Mouse (Mus musculus) testis, postnatal 14 days (tissue): ENCODE data around the gene Abtb2.
A peak's percentile ranks its signal among the peaks of the same experiment; 100 is the strongest.

Experiments
- DNase-seq: peaks from one replicate; pipeline ENCODE4 v3.0.0; 2021; ENCODE audit warnings: low spot score

Abtb2 gene

GRCm38 (mm10) chr2:103662121-103662520 lies 96.0 kb downstream of the Abtb2 start:
- DNase-seq, result no peak

GRCm38 (mm10) chr2:103664341-103664740 lies 98.2 kb downstream of the Abtb2 start:
- no peak for DNase-seq

GRCm38 (mm10) chr2:103667962-103668815 lies 102.1 kb downstream of the Abtb2 start:
- DNase-seq, result peak; percentile 33

- no peak for DNase-seq
Observed at GRCm38 (mm10) chr2:103668939-103669338, 102.8 kb downstream of the Abtb2 start.

GRCm38 (mm10) chr2:103669561-103669960 lies 103.5 kb downstream of the Abtb2 start:
- no peak for DNase-seq

- peak; percentile 75 for DNase-seq
Observed at GRCm38 (mm10) chr2:103670276-103670680, 104.2 kb downstream of the Abtb2 start.

DNA sequence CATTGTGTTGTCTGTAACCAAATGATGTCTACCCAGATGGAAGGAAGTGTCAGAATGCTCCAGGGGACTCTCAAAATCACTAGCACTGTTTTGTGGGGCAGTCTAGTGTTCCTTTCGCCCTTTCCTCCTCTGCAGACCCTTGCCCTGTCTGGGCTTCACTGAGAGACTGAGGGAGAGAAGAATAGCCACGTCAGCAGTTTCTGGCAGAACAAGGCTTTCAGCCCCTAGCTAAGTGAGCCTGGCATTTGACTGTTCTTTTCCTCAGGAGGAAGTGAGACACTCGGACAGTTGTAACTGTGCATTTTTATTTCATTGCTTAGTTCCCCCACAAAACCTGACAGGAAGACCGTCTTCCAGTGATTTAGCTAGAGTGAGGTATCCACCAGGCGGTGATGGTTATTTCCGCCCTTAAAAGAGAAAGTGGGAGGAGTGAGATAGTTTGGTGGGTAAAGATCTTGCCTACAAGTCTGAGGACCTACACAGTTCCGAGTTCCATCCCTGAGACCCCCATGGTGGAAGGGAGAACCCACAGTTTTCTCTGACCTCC lies 106.5 kb downstream of the Abtb2 start:
- DNase-seq, result no peak

- DNase-seq, result no peak
Observed at GRCm38 (mm10) chr2:103673609-103674008, 107.5 kb downstream of the Abtb2 start.

DNA sequence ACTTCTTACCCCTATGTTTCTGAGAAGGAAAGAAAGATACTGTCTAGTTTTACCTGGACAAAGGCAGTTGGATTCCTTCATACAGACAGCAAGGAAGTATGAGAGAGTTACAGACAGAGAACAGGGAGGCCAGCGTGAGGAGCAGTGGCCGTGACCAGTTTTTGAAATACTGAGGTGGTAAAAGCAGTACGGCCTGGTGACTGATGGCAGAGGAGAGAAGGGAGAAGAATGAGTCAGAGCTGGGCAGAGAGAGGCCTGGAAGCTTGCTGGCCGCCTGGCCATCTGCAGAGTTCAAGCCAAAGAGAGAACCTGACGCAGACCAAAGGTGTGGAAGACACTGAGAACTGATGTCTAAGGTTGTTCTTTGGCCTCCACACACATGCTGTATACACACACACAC lies 109.3 kb downstream of the Abtb2 start:
- DNase-seq, result no peak

DNA sequence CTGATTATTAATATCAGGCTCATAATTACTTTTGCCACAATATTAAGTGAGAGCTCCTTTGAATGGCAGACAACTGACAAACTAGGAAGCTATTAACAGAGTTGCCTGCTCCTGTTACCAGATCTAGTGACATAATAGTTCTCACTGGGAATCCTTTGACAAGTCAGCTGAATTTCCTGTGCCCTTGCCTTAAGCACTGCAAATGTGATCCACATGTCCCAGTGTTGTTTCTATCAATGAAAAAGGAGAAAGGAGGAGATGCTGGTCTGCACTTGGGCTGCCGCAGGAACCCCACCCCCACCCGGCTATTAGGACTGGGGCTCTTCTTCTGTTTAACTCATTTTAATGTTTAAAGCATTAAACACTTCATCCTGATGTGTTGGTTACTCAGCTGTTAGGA lies 110.7 kb downstream of the Abtb2 start:
- no peak for DNase-seq

- no peak for DNase-seq
Observed at GRCm38 (mm10) chr2:103677614-103678369, 111.7 kb downstream of the Abtb2 start.

DNA sequence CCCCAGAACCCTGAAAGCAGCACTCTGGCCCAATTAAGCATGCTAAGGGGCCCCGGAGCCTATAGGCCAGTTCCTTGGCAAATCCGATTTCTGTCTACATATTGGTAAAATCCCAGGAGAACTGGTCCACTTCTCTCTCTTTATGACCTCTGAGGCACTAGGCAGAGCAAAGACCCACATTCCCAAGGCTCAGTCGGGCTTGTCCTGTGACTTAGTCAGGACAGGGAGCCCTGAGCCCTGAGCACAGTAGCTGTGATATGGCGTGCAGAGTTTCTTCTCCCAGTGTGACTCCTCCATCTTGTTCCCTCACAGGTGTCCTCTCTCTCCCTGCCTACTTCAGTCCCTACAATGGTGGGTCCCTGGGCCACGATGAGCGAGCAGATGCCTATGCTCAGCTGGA lies 112.3 kb downstream of the Abtb2 start:
- no peak for DNase-seq

DNA sequence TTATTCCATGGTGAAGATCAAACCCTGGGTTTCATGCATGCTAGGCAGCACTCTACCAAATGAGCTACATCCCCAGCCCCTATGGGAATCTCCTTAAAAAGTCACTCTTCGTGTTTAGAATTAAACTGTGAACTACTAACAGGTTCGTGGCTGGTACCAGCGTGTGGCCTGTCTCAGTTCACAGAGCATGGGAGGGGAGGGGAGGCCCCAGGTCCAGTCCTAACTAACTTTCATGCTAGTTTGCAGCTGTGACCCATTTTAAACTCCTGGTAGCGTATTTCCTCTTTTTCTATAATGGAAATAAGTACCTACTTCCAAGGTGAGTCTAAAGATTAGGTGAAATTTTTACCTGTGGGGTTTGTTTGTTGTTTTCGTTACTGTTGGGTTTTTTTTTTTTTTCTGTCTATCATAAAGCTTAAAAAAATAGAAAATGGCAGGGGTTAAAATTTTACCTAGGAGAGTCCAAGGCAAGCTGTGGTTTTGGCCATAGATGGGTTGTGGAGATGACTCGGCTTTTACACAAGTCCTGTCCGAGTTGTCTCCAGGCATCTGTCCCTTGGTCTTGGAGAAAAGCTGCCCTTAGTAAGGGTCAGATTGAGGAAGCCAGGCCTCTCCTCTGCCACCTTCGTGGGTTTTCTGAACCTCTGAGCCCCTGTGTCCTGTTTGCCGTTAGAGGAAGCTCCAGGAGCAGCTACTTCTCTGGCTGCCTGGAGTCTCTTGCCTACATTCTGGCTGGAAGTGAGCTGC lies 114.4 kb downstream of the Abtb2 start:
- no peak for DNase-seq

DNA sequence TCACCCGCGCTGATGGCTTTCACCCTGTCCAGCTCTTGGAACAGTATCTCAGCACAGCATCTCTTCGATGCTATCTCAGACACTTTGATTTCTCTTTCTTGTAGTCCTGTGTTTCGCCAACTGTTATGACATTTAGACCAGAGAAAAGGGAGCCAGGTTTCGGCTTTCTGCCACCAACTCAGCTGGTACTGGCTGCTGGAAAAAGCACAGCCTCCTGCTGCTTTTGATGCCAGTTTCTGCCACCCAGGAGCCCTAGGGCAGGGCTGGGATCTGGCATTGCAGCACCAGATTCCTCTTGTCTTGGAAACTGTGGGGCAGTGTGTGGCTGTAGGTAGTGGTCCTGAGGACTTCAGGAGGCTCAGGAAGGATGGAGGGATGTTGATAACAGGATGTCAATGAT lies 115.0 kb downstream of the Abtb2 start:
- no peak for DNase-seq

- DNase-seq, result no peak
Observed at GRCm38 (mm10) chr2:103682261-103682722, 116.2 kb downstream of the Abtb2 start.

DNA sequence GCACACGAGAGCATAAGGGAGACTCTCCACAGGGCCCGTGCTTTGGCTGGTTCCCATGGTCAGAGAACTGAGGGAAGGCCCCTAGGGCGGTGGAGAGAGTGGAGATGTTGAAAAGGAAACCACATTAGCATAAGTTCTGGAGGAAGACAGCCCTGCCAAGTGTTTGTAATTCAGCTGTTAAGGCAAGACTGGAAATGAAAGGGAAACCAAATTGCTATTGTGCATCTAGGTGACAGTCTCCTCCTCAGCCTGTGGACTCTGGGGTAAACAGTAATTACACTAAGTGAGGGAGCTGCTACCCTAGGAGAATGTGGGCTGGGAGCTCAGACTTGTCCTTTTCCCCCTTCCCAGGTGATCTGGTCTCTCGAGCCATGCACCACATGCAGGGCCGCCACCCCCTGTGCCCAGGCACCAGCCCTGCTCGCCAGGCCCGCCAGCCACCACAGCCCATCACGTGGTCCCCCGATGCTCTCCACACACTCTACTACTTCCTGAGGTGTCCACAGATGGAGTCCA lies 116.9 kb downstream of the Abtb2 start:
- no peak for DNase-seq

GRCm38 (mm10) chr2:103684431-103684830 lies 118.3 kb downstream of the Abtb2 start:
- no peak for DNase-seq

DNA sequence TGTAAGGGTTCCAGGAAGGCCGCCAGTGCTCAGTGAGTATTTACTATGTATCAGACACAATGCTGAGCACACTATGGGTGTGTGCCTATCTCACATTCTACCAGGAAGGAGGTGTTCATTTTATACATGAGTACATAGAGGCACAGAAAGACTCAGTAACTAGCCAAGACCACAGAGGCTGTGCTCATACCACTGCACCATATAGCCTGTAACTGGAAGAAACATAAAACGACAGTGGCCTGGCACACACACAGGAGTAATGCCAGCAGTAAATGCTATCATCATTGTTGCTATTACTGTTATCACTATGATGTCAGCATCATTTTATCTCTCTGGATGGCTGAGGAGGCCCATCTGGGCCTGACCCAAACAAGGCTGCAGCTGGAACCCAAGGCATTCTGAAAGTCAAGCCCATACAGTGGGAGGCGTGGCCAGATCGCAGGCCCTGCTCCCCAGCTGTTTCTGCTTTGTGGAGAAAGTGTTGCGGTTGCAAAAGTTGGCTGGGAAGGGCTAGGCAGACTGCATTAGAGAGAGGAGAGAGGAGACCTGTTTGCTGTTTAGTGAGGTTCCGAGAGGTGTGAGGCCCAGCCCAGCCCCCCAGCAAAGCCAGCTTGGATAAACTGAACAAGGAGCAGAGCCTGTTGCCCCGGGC lies 118.9 kb downstream of the Abtb2 start:
- no peak for DNase-seq

DNA sequence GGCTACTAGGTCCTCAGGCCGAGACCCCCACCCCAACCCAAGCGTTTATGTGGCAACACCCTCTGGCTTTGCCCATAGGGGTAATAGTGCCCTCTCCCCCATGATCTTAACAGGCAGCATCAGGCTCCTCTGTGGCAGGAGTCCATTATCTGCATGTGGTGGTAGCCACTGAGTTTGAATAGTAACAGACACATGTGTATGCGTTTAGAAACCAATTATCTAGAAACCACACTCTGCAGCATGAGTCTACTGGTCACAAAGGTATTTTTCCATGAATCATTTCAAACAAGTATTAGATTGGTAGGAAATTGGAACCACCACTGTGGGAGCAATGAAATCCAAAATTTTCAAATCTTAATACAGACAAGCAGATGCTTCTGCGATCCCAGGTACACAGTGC lies 119.5 kb downstream of the Abtb2 start:
- DNase-seq, result no peak

GRCm38 (mm10) chr2:103687143-103687542 lies 121.0 kb downstream of the Abtb2 start:
- no peak for DNase-seq

DNA sequence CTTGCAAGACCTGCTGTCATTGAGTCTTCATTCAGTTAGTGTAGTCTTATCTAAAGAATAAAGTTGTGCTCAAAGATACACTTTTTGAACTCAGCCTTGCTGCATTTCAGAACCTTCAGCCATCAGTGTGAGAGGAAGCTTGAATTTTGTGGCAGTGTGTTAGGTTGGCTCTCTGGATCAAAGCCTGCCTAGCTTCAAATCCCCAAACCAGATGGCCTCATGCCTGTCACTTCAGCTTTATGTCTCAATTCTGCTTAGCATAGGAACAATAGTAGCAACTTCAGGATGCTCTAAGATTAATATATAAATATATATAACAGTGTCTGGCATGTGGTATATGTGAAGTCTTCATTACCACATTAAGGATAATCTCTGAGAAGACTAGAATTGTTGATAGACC lies 121.8 kb downstream of the Abtb2 start:
- DNase-seq, result no peak
